Mouse (Mus musculus) liver, embryonic 14.5 days (tissue): ENCODE measurements around the gene Cux1. TPM values are rescaled to one million over a fixed set of nuclear protein-coding genes. Genes with fewer than 3 reads are reported as not detected.

ENCODE experiments used
- ATAC-seq: fragments of 200-750 bp; cut with Nextera tagmentation; 2 replicates; pipeline ENCODE4 v1.8.0; 2017; ENCODE audit warnings: moderate number of reproducible peaks, mild to moderate bottlenecking, moderate library complexity; ENCODE audit not compliant: insufficient read depth
- DNase-seq, 3 experiments: peaks; one replicate each; pipeline ENCODE4 v3.0.0-alpha.2; 2012 to 2013; ENCODE audit warnings: low read depth in 3 of 3, low spot score in 3 of 3
- H3K27ac ChIP-seq: fragments of 300-500 bp; sonication (generic); 2 replicates; pipeline ENCODE4 v1.5.1; 2014; ENCODE audit warnings: moderate library complexity, mild to moderate bottlenecking, control low read depth, inconsistent platforms
- H3K27me3 ChIP-seq: fragments of 300-500 bp; sonication (generic); 2 replicates; pipeline ENCODE4 v1.6.1; 2014; ENCODE audit warnings: mild to moderate bottlenecking, low read length, moderate library complexity; ENCODE audit not compliant: control insufficient read depth, insufficient read depth
- H3K36me3 ChIP-seq: fragments of 300-500 bp; sonication (generic); replicated peaks from 2 replicates; pipeline ENCODE4 v1.6.1; 2014; ENCODE audit warnings: low read depth; ENCODE audit not compliant: control insufficient read depth, insufficient read depth
- H3K4me1 ChIP-seq, 2 experiments: fragments of 200-500 bp in 1 of 2; fragments of 300-500 bp in 1 of 2; sonication (generic) in 1 of 2; replicated peaks; 2 replicates each; pipeline ENCODE4 v1.6.1; 2012 to 2014; ENCODE audit warnings: antibody characterized with exemption in 1 of 2, inconsistent platforms in 1 of 2, low read length in 1 of 2; ENCODE audit not compliant: control insufficient read depth in 2 of 2, insufficient read depth in 2 of 2
- H3K4me2 ChIP-seq: fragments of 300-500 bp; sonication (generic); 2 replicates; pipeline ENCODE4 v1.6.1; 2014; ENCODE audit warnings: low read depth, mild to moderate bottlenecking, control low read depth, moderate library complexity
- H3K4me3 ChIP-seq, 2 experiments: fragments of 200-500 bp in 1 of 2; fragments of 300-500 bp in 1 of 2; sonication (generic) in 1 of 2; 2 replicates each; pipeline ENCODE4 v1.5.1; 2012 to 2014; ENCODE audit warnings: low read depth in 2 of 2, low read length in 2 of 2, mild to moderate bottlenecking in 2 of 2, control low read depth in 1 of 2, inconsistent platforms in 1 of 2, moderate library complexity in 1 of 2; ENCODE audit not compliant: insufficient read depth in 1 of 2
- H3K9ac ChIP-seq: fragments of 300-500 bp; sonication (generic); replicated peaks from 2 replicates; pipeline ENCODE4 v1.6.1; 2014; ENCODE audit warnings: mild to moderate bottlenecking, control low read depth, moderate library complexity
- H3K9me3 ChIP-seq: fragments of 300-500 bp; sonication (generic); 2 replicates; pipeline ENCODE4 v1.6.1; 2016; ENCODE audit warnings: low read length, mixed read lengths; ENCODE audit not compliant: control insufficient read depth
- CTCF ChIP-seq: IDR thresholded peaks from 2 replicates; pipeline ENCODE4 v1.5.1; 2016; ENCODE audit warnings: antibody characterized with exemption, low read depth, control low read depth
- EP300 ChIP-seq: IDR thresholded peaks from 2 replicates; pipeline ENCODE4 v1.6.1; 2016; ENCODE audit warnings: antibody characterized with exemption, low read depth
- WGBS: fragments of 180-500 bp; shearing (Covaris S2); extraction: QIAGEN DNeasy Blood & Tissue Kit; methylation state at CpG from one replicate; pipeline ENCODE4 v1.1.7; 2014; ENCODE audit not compliant: insufficient replicate concordance; 5-methylcytosine and 5-hydroxymethylcytosine counted together
- polyA plus RNA-seq, 2 experiments: library from polyadenylated mRNA; depleted of rRNA in 1 of 2; stranded (reverse) in 1 of 2; unstranded in 1 of 2; fragments of >200 nt; fragmentation: Nextera tagmentation in 1 of 2; extraction: Ambion mirVana in 1 of 2; gene quantifications; 2 replicates each; pipeline versions ENCODE4 v1.2.1 to v1.2.3; 2012 to 2014

Cux1 gene
- polyA plus RNA-seq, 2 experiments = 9.0 to 12.4 TPM

GRCm38 (mm10) chr5:136427772-136428497 is 139.4 kb downstream of the Cux1 start:
- DNase-seq = no peak
- WGBS = 63% methylated on average over 13 of the region's 13 CpGs
- H3K4me3 ChIP-seq = no peak overlapping the region
- no peak overlapping the region for H3K27ac ChIP-seq
- TF ChIP-seq EP300 (no peak), CTCF (no peak)
- no peaks in the 10 kb centered on the region for H3K36me3 ChIP-seq
- H3K9ac ChIP-seq = no peak overlapping the region
- H3K4me1 ChIP-seq = peaks cover 0 to 6% of the 10 kb centered on the region in 2 experiments; a peak in 2 of 4 replicates
- no peaks in the 10 kb centered on the region for H3K9me3 ChIP-seq
- ATAC-seq = no peak
- no peaks in the 10 kb centered on the region for H3K27me3 ChIP-seq
- no peak overlapping the region for H3K4me2 ChIP-seq

- no peaks in the 10 kb centered on the region for H3K9me3 ChIP-seq
Measured at GRCm38 (mm10) chr5:136427121-136427771, 140.0 kb downstream of the Cux1 start.

GRCm38 (mm10) chr5:136422948-136423347 is 144.3 kb downstream of the Cux1 start:
- no peak overlapping the region for H3K4me3 ChIP-seq
- H3K9ac ChIP-seq = no peak overlapping the region
- H3K27ac ChIP-seq = no peak overlapping the region
- WGBS = 56% methylated on average over 2 of the region's 2 CpGs
- H3K36me3 ChIP-seq = no peaks in the 10 kb centered on the region
- TF ChIP-seq CTCF = no peak
- TF ChIP-seq EP300 = no peak
- H3K4me1 ChIP-seq = peaks cover 5 to 10% of the 10 kb centered on the region in 2 experiments
- no peaks in the 10 kb centered on the region for H3K27me3 ChIP-seq
- DNase-seq (no peak), ATAC-seq (no peak)
- no peaks in the 10 kb centered on the region for H3K9me3 ChIP-seq
- H3K4me2 ChIP-seq = no peak overlapping the region

More at GRCm38 (mm10) chr5:136427121-136427771, 140.0 kb downstream of the Cux1 start:
- WGBS = 67% methylated on average over 4 of the region's 4 CpGs
- ATAC-seq (no peak), DNase-seq (no peak)
- no peak overlapping the region for H3K4me3 ChIP-seq
- H3K36me3 ChIP-seq = no peaks in the 10 kb centered on the region
- H3K27me3 ChIP-seq = no peaks in the 10 kb centered on the region
- no peak overlapping the region for H3K27ac ChIP-seq
- H3K9ac ChIP-seq = no peak overlapping the region
- H3K4me2 ChIP-seq = no peak overlapping the region
- peaks cover 0 to 6% of the 10 kb centered on the region in 2 experiments; a peak in 2 of 4 replicates for H3K4me1 ChIP-seq
- no peak for TF ChIP-seq EP300

- Histone ChIP-seq H3K9me3 (no peaks in the 10 kb centered on the region), H3K4me1 (peaks cover 5 to 6% of the 10 kb centered on the region in 2 experiments), H3K4me2 (no peak overlapping the region), H3K4me3 (no peak overlapping the region), H3K36me3 (no peaks in the 10 kb centered on the region), H3K9ac (no peak overlapping the region), H3K27me3 (no peaks in the 10 kb centered on the region), H3K27ac (no peak overlapping the region)
- DNase-seq = no peak
- ATAC-seq = no peak
- WGBS = 66% methylated on average over 3 of the region's 3 CpGs
- TF ChIP-seq EP300 (no peak), CTCF (no peak)
Measured at GRCm38 (mm10) chr5:136421885-136422284, 145.4 kb downstream of the Cux1 start.

- WGBS = 55% methylated on average over 3 of the region's 3 CpGs
- ATAC-seq (no peak), DNase-seq (no peak)
- H3K4me2 ChIP-seq = no peak overlapping the region
- no peak overlapping the region for H3K27ac ChIP-seq
- no peaks in the 10 kb centered on the region for H3K36me3 ChIP-seq
- no peaks in the 10 kb centered on the region for H3K27me3 ChIP-seq
- H3K4me1 ChIP-seq = peaks cover 5 to 6% of the 10 kb centered on the region in 2 experiments
- TF ChIP-seq CTCF (no peak), EP300 (no peak)
- no peaks in the 10 kb centered on the region for H3K9me3 ChIP-seq
- no peak overlapping the region for H3K4me3 ChIP-seq
- H3K9ac ChIP-seq = no peak overlapping the region
Measured at GRCm38 (mm10) chr5:136421316-136421715, 146.0 kb downstream of the Cux1 start.
